Mouse (Mus musculus): Measurements from ENCODE around the gene Arhgdig. TPM values are rescaled to one million over a fixed set of nuclear protein-coding genes. Genes with fewer than 3 reads are reported as not detected.

Gene Arhgdig
- total and polyA plus RNA-seq, 3 experiments, result 76.3 to 97.0 TPM; not detected in 1

DNA sequence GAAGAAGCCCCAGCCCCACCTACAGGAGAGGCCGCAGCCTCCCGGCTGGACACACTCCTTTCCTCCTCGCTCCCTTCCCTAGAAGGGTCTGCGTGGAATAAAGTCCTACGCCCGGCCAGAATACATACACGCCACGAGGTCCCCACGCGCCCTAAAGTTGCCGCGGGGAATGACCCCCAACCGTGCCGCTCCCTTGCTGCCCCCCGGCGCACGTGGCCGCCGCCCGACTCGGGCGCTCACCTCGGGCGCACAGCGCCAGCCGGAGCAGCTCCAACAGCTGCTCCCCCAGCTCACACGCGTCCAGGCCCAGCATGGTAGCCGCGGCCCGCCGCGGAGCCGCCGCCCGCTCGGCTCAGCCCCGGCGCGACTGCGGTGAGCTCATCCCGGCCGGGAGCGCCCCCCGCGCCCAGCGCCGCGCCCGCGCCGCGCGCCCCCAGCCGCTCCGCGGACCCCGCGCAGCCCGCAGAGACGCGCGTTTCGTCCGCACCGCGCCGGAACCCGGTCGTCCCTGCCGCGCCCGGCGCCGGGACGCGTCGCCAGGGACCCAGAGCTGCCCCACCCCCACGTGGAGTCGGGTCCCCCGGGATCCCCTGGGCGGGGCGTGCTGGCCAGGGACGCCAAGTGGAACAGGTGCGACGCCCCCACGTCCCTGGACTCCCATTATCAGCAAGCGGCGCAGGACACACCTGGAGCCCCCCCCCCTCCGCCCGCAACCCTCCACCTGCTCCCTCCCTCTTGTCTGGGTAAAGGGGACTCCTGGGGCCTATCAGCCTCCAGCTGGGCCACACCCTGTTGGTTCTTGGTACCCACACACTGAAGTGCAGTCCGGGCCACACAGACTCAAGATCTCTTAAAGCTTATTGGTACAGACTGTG lies 6.5 kb downstream of the Arhgdig start:
- Histone ChIP-seq H3K4me3 (ENCODE audit: control insufficient read depth in 1 of 2, insufficient read depth in 1 of 2, low read depth in 2 of 2, low read length in 2 of 2) (peak overlapping the region; percentile 82 to 84), H3K4me1 (ENCODE audit: control insufficient read depth in 1 of 2, insufficient read depth in 2 of 2, low read length in 2 of 2) (peaks cover 12 to 38% of the 10 kb centered on the region in 2 experiments), H3K27ac (ENCODE audit: control insufficient read depth, low read depth, low read length) (peak overlapping the region; percentile 41), H3K79me2 (ENCODE audit: control insufficient read depth, insufficient read depth, low read length, poor library complexity) (peaks cover 7% of the 10 kb centered on the region; the same call in 1 of the 2 replicates), H3K36me3 (ENCODE audit: control insufficient read depth in 1 of 2, insufficient read depth in 2 of 2, low read length in 2 of 2) (peaks cover 3 to 17% of the 10 kb centered on the region in 2 experiments; a peak in 3 of 4 replicates), H3K9me3 (replicated peaks; ENCODE audit: insufficient read depth, low read length) (no peaks in the 10 kb centered on the region), H3K27me3 (ENCODE audit: control insufficient read depth in 1 of 2, insufficient read depth in 2 of 2, low read length in 2 of 2) (no peaks in the 10 kb centered on the region), H3K9ac (ENCODE audit: control insufficient read depth, low read depth, low read length, poor library complexity, severe bottlenecking) (peak overlapping the region; percentile 91)
- peak; percentile 83 for DNase-seq (ENCODE audit: low read depth, low spot score)
- TF ChIP-seq USF2 (IDR thresholded peaks at IDR 0.05; ENCODE audit: borderline replicate concordance in 1 of 2, insufficient read depth in 1 of 2, low read depth in 1 of 2, low read length in 2 of 2) (no peak), HCFC1 (IDR thresholded peaks at IDR 0.05; ENCODE audit: low read depth, low read length) (no peak), ETS1 (IDR thresholded peaks at IDR 0.05; ENCODE audit: low read depth, low read length) (no peak), GATA1 (IDR thresholded peaks at IDR 0.05; ENCODE audit: low read depth, low read length) (no peak), NRF1 (IDR thresholded peaks at IDR 0.05; ENCODE audit: insufficient read depth, low read depth, low read length, poor library complexity, severe bottlenecking) (no peak), UBTF (IDR thresholded peaks at IDR 0.05; ENCODE audit: borderline replicate concordance, insufficient read depth, low read depth, low read length) (no peak), MEF2A (IDR thresholded peaks at IDR 0.05; ENCODE audit: extremely low read depth, insufficient replicate concordance, low read depth, low read length, poor library complexity, severe bottlenecking) (no peak), ZKSCAN1 (IDR thresholded peaks at IDR 0.05; ENCODE audit: low read depth, low read length) (no peak), MYC (IDR thresholded peaks at IDR 0.05; ENCODE audit: low read depth, low read length) (peak; percentile 84), CTCF (IDR thresholded peaks at IDR 0.05 in 2 of 3, conservative IDR thresholded peaks at IDR 0.05 in 1 of 3; ENCODE audit: control insufficient read depth in 1 of 3, insufficient read depth in 1 of 3, low read depth in 2 of 3, low read length in 3 of 3, poor library complexity in 1 of 3, severe bottlenecking in 1 of 3) (no peak), USF1 (IDR thresholded peaks at IDR 0.05; ENCODE audit: low read depth, low read length) (0 out of 2 replicates have a peak, but pooled peaks have one; percentile 17), NELFE (IDR thresholded peaks at IDR 0.05; ENCODE audit: low read depth, low read length) (peak; percentile 37), E2F4 (IDR thresholded peaks at IDR 0.05; ENCODE audit: borderline replicate concordance, low read depth, low read length) (no peak), MAFK (IDR thresholded peaks at IDR 0.05; ENCODE audit: borderline replicate concordance, low read depth, low read length) (no peak), SMC3 (IDR thresholded peaks at IDR 0.05; ENCODE audit: low read depth, low read length) (no peak), MXI1 (IDR thresholded peaks at IDR 0.05; ENCODE audit: low read depth, low read length) (peak; percentile 80), ELF1 (IDR thresholded peaks at IDR 0.05; ENCODE audit: low read depth, low read length) (no peak), JUND (IDR thresholded peaks at IDR 0.05; ENCODE audit: low read depth, low read length) (no peak), GABPA (IDR thresholded peaks at IDR 0.05; ENCODE audit: low read depth, low read length) (no peak), CHD1 (IDR thresholded peaks at IDR 0.05; ENCODE audit: low read depth, low read length) (no peak), ZMIZ1 (IDR thresholded peaks at IDR 0.05; ENCODE audit: low read depth, low read length) (0 out of 2 replicates have a peak, but pooled peaks have one; percentile 45), TCF12 (IDR thresholded peaks at IDR 0.05; ENCODE audit: low read depth, low read length) (peak; percentile 64), POLR2A (IDR thresholded peaks at IDR 0.05; ENCODE audit: control insufficient read depth in 1 of 2, insufficient read depth in 1 of 2, low read depth in 1 of 2, low read length in 2 of 2, poor library complexity in 1 of 2) (peak in 1 of 2 experiments; percentile 56; a peak in 2 of 4 replicates), POLR2AphosphoS5 (IDR thresholded peaks at IDR 0.05; ENCODE audit: borderline replicate concordance, low read depth, low read length) (no peak), TAL1 (IDR thresholded peaks at IDR 0.05; ENCODE audit: low read length) (no peak), EP300 (IDR thresholded peaks at IDR 0.05; ENCODE audit: low read depth in 1 of 2, low read length in 2 of 2) (peak in 1 of 2 experiments; percentile 19; a peak in 2 of 4 replicates), KAT2A (conservative IDR thresholded peaks at IDR 0.05; ENCODE audit: low read depth, low read length) (no peak), CHD2 (IDR thresholded peaks at IDR 0.05; ENCODE audit: low read length) (no peak), MYB (IDR thresholded peaks at IDR 0.05; ENCODE audit: low read depth, low read length) (no peak), RAD21 (IDR thresholded peaks at IDR 0.05; ENCODE audit: low read depth, low read length) (no peak), TBP (IDR thresholded peaks at IDR 0.05; ENCODE audit: low read depth, low read length) (no peak), RCOR1 (IDR thresholded peaks at IDR 0.05; ENCODE audit: low read depth, low read length) (no peak), BHLHE40 (IDR thresholded peaks at IDR 0.05; ENCODE audit: borderline replicate concordance, low read depth, low read length) (no peak), SIN3A (IDR thresholded peaks at IDR 0.05; ENCODE audit: low read length) (no peak; the same call in none of the 2 replicates), ZNF384 (IDR thresholded peaks at IDR 0.05; ENCODE audit: low read depth, low read length) (no peak)
